Comparison of ENCODE assay signal across 19 mouse cellular contexts in genomic region chr11:23977096-23977495, GRCm38 (mm10).
DNase-seq lines count a peak whose midpoint lies in the region; ATAC-seq and TF ChIP-seq lines count a peak whose summit lies in the region.
"Had no signal": no experiment of that assay in that cellular context is flagged by ENCODE, and none has a peak within 500 bp of the region (broad histone marks: within the 10 kb centered on the region; RNA-seq: fewer than 3 reads in every experiment).

No protein-coding gene starts in this region.

- peak overlapping the region; percentile 49; the same call in 1 of the 2 replicates for H3K27ac ChIP-seq in left cerebral cortex, adult 2 months
- H3K27ac ChIP-seq in kidney, embryonic 14.5 days (ENCODE audit: low read depth, low read length): no peak overlapping the region
- H3K27ac ChIP-seq: forebrain, embryonic 12.5 days; heart, embryonic 13.5 days; kidney, postnatal 0 days; layer of hippocampus, adult 2 months; limb, embryonic 12.5 days; liver, embryonic 13.5 days; neural tube, embryonic 12.5 days had no signal

- no peaks in the 10 kb centered on the region for H3K36me3 ChIP-seq in kidney, embryonic 14.5 days (ENCODE audit: control insufficient read depth, insufficient read depth, low read length)
- H3K36me3 ChIP-seq: forebrain, embryonic 12.5 days; heart, embryonic 13.5 days; limb, embryonic 12.5 days; liver, embryonic 13.5 days; neural tube, embryonic 12.5 days had no signal

- peak; percentile 82 for ATAC-seq in common myeloid progenitor, adult 5-6 weeks (replicated peaks; ENCODE audit: low read depth, poor library complexity, severe bottlenecking)
- ATAC-seq in kidney, embryonic 14.5 days (ENCODE audit: low FRiP score, low TSS enrichment): no peak
- ATAC-seq: hindbrain, embryonic 16.5 days; intestine, postnatal 0 days had no signal

- TF ChIP-seq CTCF in left cerebral cortex, adult 2 months (IDR thresholded peaks at IDR 0.05): no peak

- 73% methylated on average over 8 of the region's 8 CpGs for WGBS in kidney, embryonic 14.5 days

- H3K9me3 ChIP-seq in kidney, embryonic 14.5 days (ENCODE audit: control insufficient read depth, low read length): no peaks in the 10 kb centered on the region
- H3K9me3 ChIP-seq: forebrain, embryonic 12.5 days; heart, embryonic 13.5 days; limb, embryonic 12.5 days; liver, embryonic 13.5 days; neural tube, embryonic 12.5 days had no signal

- peak; percentile 17 to 35 for DNase-seq in layer of hippocampus, adult 8-10 months (ENCODE audit: low spot score in 2 of 2)
- DNase-seq in layer of hippocampus, postnatal 14 days (ENCODE audit: low spot score in 2 of 2): no peak
- peak in 1 of 2 experiments; percentile 38 for DNase-seq in left cerebral cortex, adult 2 months (ENCODE audit: extremely low spot score in 1 of 2, low spot score in 2 of 2)
- peak; percentile 31 for DNase-seq in right cerebral cortex, postnatal 25 days
- DNase-seq in heart, adult 9 months (ENCODE audit: low spot score in 2 of 2): no peak
- DNase-seq: adrenal gland, adult 8-10 months; cerebellum, adult 18-20 months; heart, postnatal 36 days; liver, embryonic 13.5 days had no signal

- no peak overlapping the region for H3K4me3 ChIP-seq in left cerebral cortex, adult 2 months
- H3K4me3 ChIP-seq in kidney, embryonic 14.5 days (ENCODE audit: low read length): no peak overlapping the region
- H3K4me3 ChIP-seq: forebrain, embryonic 12.5 days; heart, embryonic 13.5 days; layer of hippocampus, adult 2 months; limb, embryonic 12.5 days; liver, embryonic 13.5 days; neural tube, embryonic 12.5 days had no signal

- no peaks in the 10 kb centered on the region for H3K27me3 ChIP-seq in kidney, embryonic 14.5 days (ENCODE audit: control insufficient read depth, insufficient read depth, low read length)
- H3K27me3 ChIP-seq: heart, embryonic 13.5 days; limb, embryonic 12.5 days; liver, embryonic 13.5 days; neural tube, embryonic 12.5 days had no signal

- intact Hi-C loops in left cerebral cortex, adult 2 months (cut with DNase I): no loop called here

- no peak overlapping the region for H3K9ac ChIP-seq in kidney, embryonic 14.5 days (ENCODE audit: low read depth, low read length)
- H3K9ac ChIP-seq: forebrain, embryonic 12.5 days; heart, embryonic 13.5 days; limb, embryonic 12.5 days; liver, embryonic 13.5 days; neural tube, embryonic 12.5 days had no signal

- H3K4me1 ChIP-seq in kidney, embryonic 14.5 days (ENCODE audit: control insufficient read depth, insufficient read depth, low read length): no peaks in the 10 kb centered on the region
- H3K4me1 ChIP-seq: forebrain, embryonic 12.5 days; limb, embryonic 12.5 days; liver, embryonic 13.5 days; neural tube, embryonic 12.5 days had no signal

- no peak overlapping the region for H3K4me2 ChIP-seq in kidney, embryonic 14.5 days (replicated peaks; ENCODE audit: low read depth, low read length)
- H3K4me2 ChIP-seq: forebrain, embryonic 12.5 days; heart, embryonic 13.5 days; limb, embryonic 12.5 days; liver, embryonic 13.5 days; neural tube, embryonic 12.5 days had no signal

Comparison
In these comparisons a context has a peak if more than half of its experiments do, and no peak if none do; other contexts are left out.
1. DNase-seq: peak in layer of hippocampus, adult 8-10 months (2 of 2) and right cerebral cortex, postnatal 25 days (single experiment); none in layer of hippocampus, postnatal 14 days (0 of 2) and heart, adult 9 months (0 of 2).